Mouse (Mus musculus): Measurements from ENCODE around the gene Endou.

Endou gene

DNA sequence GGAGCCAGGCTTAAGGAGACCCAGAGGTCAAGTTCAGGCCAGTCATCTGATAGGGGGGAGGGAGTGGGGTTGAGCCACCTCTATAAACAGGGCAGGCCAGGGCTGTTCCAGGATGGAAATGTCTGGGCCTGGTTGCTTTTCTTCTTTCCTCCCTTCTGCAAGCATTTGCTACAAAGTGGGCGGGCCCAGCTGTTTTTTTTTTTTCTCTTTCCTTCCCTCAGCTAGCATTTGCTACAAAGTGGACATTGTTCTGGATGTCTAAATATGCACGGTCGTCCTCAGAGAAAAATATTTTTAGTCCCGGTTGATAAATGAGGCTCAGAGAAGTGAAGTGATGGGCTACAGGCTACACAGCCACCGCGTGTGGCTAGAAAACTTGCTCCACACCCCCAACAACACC lies 23.3 kb upstream of the Endou start:
- no peak for DNase-seq

- DNase-seq: no peak
These were observed 21.4 kb upstream of the Endou start for GRCm38 (mm10) chr15:97752491-97752890.

GRCm38 (mm10) chr15:97751676-97752075 lies 20.5 kb upstream of the Endou start:
- DNase-seq: no peak

GRCm38 (mm10) chr15:97750697-97751096 lies 19.6 kb upstream of the Endou start:
- peak; percentile 92 to 96 for DNase-seq

DNA sequence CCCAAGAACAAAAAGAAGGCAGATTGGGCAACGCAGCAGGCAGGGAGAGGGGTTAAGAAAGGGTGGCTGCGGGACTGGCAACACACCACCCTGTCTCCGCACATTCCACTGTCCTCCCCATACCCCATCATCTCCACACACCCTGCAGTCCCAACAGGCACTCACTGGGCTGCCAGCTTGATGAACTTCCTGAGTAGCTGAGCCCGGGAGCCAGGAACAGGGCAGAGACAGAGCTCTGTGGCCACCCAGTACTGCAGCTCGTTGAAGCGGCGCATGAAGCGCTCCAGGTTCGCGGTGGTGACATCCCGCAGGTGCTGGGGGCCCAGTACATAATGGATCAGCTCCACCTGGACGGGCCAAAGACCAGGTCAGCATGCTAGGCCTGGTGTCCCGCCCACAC lies 18.7 kb upstream of the Endou start:
- DNase-seq: no peak

DNA sequence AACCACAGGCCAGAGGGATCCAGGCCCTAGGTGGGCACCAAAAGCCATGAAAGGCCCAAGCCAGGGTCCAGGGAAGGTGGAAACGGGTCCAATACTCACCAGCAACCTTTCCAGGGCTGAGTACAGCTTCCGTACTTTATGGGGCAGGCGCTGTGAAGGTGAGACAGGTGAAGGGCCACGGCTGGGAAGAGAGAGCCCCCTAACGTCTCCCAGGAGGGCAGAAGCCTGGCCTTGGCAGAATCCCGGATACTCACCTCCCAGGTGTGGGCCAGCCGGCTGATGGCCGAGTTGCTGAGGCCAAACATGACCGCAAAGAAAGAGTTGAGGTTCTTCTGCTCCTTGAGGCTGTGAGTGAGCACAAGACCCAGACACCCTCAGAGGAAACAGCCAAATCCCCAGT lies 18.3 kb upstream of the Endou start:
- DNase-seq: no peak

DNA sequence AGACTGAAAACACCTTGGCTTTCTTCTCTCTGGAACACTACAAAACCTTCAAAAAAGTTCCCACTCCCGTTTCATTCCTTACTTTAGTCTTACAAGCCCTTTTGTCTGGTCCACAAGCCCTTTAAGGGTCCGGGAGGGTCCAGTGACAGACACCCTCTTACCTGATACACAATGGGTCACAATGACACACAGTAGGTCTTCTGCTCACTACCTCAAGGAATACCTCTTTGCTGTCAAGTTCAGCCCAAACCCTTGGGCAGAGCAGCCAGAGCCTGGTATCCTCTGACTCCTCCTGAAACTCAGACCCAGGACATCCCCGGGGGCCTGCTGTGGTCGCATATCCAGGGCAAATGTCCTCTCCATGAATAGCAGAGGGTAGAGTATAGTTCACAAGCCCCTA lies 17.8 kb upstream of the Endou start:
- DNase-seq: no peak

DNA sequence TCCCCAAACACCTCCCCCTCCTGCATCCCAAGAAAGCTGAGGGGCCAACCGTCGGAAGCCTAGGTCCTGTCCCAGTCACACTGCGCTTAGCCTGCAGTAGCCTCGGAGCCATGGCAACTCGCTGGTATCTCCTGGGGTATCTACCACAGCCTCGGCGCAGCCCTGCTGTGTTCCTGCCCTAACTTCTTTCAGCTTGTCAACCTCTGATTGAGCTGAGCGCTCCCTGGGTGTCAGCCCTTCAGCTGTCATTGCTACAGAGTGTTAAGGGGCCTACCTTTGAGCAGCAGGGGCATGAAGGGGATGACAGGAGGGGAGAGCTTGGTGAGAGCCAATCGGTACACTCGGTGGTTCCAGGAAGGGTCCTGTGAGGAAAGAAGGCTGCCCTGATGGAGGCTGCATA lies 17.2 kb upstream of the Endou start:
- no peak for DNase-seq

- no peak for DNase-seq
These were observed 16.3 kb upstream of the Endou start for GRCm38 (mm10) chr15:97747486-97747885.

- no peak for DNase-seq
These were observed 15.6 kb upstream of the Endou start for GRCm38 (mm10) chr15:97746748-97747147.

GRCm38 (mm10) chr15:97746278-97746677 lies 15.1 kb upstream of the Endou start:
- DNase-seq: no peak

DNA sequence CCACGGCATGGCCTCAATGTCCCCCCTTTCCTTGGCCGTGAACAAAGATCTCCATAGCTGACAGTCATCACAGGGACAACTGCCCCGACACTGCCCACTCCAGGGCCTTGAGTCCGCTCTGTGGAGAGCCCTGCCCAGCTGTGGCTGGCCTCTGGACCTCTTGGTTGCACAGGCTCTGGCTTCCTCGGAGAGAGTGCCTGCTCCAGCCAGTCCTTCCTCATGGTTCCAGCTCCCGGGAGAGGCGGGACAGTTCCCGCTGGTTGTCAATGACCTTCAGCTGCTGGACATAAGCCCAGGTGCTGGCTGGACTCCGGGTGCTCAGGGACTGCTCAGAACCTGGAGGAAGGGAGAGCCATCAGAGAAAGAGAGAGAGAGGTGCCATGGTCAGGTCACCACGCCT lies 14.2 kb upstream of the Endou start:
- no peak for DNase-seq

DNA sequence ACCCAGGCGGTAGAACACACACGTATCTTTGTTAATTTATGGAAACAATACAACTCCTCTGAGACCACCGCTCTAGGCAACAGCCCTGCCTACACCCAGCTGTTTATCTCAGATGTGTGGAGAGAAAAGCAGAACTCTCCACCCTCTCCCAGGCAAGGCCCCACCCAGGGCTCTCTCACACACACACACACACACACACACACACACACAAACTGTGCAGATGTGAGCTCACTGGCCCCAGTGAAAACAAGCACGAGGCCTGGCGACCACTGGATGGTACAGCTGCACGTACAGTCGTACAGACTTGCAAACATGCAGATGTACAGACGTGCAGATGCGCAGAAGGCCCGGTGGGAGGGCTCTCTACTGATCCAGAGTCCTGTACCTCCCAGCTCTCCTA lies 13.8 kb upstream of the Endou start:
- no peak for DNase-seq

DNA sequence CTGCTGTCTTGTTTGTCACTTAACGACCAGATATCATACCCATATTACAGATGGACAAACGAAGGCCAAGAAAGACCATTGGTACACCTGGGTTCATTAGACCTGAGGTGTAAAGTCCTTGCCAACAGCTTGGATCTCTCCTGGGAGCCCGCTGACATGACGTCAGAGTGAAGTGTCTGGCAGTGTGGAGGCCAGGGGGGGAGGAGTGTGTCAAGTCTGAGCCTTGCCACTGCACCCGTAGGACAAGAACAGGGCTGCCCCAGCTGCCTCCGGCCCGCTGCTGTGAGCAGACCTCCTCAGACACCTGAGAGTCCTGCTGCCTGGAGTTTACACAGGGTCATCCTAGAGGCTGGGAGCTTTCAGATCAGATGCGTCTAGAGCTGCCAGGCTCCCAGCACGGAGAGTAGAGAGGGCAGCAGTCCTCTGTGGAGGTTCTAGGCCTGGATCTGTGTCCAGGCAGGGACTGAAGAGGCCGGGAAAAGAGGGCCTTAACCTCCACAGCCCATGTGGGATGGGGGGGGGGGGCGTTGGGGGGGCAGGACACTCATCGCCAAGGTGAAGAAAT lies 12.9 kb upstream of the Endou start:
- DNase-seq: no peak

DNA sequence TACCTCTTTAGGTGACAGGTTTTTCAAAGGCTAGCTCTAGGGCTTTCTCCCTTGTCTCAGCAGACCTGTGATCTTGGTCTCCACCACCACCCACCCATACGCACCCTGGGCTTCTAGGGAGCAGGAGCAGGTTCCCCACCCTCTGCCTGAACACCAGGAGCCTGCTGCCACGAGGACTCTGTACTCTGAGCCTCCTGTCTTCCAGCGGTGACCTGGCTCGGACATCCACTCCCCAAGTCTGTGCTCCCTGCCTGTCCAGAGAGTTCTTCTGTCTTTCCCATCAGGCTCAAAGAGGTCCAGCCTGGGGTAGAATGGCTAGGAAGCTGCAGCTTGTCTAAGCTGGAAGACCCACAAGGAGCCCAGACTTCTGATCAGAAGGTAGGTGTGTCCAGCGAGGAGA lies 12.1 kb upstream of the Endou start:
- no peak for DNase-seq

DNA sequence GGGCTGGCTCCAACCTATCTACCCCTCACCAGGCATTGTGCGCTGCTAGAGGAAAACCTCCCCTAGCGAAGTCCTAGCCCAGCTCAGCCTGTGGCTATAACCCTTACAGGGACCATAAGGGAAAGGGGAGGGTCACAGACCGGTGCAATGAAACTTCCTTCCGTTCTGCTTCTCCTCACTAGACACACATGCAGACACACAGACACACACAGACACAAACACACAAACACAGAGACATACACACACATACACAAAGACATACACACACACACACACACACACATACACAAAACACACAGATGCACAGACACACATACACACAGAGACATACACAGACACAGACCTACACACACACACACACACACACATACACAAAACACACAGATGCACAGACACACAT lies 11.5 kb upstream of the Endou start:
- DNase-seq: no peak

DNA sequence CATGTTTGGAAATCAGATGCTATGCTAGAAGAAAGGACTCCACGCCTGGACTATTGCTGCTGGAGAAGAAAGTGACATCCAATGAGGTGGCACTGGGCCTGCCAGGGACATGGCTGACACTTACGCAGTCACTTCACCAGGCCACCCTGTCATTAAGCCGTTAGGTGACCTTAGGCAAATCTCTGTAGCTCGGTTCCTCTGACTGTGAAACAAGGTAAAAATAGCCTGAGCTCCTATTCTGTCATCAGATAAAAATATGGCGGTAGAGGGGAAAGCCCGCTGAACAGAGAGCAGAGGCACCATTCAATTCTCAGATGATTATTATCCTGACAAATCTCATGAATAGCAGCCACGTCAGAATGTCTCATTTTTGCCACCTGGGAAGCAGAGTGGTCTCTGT lies 10.9 kb upstream of the Endou start:
- no peak for DNase-seq

- no peak for DNase-seq
These were observed 10.5 kb upstream of the Endou start for GRCm38 (mm10) chr15:97741662-97742061.

- no peak for DNase-seq
These were observed 9.2 kb upstream of the Endou start for GRCm38 (mm10) chr15:97740283-97740732.

DNA sequence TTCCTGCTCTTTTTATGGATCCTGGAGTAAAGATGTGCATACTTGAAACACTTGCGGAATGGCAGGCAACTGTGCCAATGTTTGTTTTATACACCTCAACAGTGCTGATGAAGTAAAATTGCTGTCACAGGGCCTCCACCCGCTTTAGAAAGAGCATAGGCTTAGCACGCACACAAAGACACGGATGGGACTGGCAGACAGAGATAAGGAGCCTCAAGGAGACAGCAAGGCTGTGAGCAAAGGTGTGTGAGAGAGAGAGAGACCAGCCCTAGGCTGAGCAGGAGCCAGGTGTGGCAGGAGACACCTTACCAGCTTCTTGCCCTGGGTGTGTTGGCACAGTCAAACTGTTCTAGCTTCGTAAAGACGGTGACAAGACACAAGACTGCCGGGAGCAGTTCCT lies 7.8 kb upstream of the Endou start:
- DNase-seq: no peak

GRCm38 (mm10) chr15:97731988-97732387 lies 849 bp upstream of the Endou start:
- DNase-seq: no peak

DNA sequence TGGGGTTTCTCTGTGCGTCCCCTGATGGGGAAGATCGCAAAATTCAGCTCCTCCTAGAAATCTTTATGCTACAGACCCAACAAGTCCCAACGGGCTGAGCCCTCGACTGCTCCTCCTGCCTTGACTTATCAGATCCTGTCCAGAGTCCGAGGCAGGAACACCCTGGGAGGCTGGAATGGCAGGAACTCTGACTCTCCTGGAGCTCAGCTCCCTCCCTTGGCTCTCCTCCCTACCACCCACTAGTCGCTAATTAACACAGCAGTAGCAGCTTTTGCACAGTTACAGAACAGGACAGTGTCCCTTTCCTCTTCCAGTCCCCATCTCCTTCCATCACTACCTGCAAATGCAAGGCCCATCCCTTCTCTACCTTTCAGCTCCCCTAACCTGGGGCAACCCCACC lies 774 bp downstream of the Endou start:
- no peak for DNase-seq

DNA sequence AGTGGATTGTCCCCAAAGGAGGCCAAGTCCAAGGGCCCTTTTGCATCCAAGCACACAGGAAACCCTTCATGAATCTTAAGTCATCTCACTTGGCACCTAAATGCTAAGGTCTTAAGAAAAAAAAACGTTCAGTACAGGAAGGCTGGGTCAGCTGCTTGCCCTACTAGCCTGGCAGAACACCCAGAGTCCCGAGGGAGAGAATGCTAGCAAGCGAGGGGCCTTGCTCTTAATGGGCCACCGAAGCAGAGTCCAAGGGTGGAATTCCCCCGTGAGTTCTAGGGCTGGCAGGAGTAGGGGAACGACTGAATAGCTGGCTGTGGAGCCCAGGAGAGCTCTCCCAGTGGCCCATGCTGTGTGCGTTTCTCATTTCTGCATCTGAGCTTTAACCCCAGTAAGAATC lies 2.3 kb downstream of the Endou start:
- no peak for DNase-seq

GRCm38 (mm10) chr15:97728394-97728793 lies 2.7 kb downstream of the Endou start:
- no peak for DNase-seq

DNA sequence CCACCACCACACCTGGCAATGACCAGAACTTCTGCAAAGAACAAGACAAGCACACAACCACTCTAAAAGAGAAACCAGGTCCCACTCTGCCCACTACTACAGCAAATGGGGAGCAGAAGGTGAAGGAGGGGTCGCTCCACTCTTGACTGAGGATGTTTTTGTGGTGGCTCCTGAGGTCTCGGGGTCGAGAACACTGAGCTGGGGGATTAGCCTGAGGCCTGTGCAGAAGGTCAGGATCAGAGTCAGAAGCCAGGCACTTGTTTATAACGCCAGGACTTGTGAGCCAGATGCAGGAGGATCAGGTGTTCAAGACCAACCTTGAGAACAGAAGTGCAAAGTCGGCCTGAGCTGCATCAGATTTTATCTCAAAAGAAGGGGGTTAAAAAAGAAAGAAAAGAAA lies 3.6 kb downstream of the Endou start:
- no peak for DNase-seq

- peak in 1 of 2 experiments; percentile 70 for DNase-seq
These were observed 4.1 kb downstream of the Endou start for GRCm38 (mm10) chr15:97727048-97727447.

Data from lung, postnatal 4 days (tissue).